Mouse (Mus musculus): Measurements from ENCODE around the gene Snrpd2.
"Not testable (repeated sequence)": the region's sequence is repeated elsewhere in the genome, so short reads cannot be mapped to it uniquely, and the experiment has no call there.

Snrpd2 gene

GRCm38 (mm10) chr7:19151121-19151520, 1.6 kb downstream of the Snrpd2 start:
- not testable (repeated sequence) for DNase-seq

GRCm38 (mm10) chr7:19154796-19155195, 5.3 kb downstream of the Snrpd2 start:
- no peak for DNase-seq

DNA sequence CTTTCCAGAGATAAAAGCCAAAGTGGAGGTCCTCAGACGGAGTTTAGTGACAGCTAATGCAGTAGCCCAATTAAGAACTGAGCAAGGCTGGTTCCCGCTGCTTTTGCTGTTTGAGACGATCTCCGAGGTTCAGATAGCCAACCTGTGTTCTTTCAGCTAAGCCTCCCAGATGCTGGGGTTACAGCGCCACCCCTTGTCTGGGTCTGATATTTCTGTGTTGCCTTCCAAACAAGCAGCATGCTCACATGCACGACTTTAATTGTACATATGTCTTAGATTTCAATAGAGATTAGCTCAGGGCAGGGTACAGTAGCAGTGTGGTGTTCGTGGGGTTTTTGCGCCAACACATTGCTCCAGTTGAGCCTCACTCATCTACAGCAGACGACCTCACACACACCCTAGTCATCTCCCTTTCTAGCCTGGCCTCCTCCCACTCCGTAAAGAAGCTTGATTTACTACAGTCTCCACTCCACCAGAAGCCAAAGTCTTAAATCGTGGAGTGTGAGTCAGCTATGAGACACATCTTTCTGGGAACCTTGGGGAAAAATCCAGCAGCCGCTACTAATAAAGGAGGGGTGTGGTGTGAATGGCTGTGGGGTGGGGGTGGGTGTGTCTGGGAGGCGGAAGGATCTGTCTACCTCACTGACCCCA, 6.4 kb downstream of the Snrpd2 start:
- no peak for DNase-seq

- peak; percentile 89 for DNase-seq
Measured at GRCm38 (mm10) chr7:19157160-19157800, 7.8 kb downstream of the Snrpd2 start.

DNA sequence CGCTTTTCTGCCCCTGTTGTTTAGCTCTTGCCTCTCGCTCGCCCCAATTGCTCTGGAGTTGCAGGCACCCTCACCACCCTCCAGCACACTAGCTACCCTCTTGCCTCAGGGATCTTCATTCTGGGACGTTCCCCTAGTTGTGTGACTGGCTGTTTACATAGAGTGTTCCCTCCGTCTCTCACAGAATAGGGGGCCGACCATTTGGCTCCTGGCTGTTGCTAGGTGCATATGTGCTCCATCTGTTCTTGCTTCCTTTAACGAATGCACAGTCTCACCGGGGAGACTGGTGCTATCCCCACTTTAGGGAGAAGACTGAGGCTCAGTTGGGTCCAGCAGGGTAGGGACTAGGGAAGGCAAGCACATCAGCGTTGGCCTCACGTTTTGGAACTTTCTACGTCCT, 9.1 kb downstream of the Snrpd2 start:
- no peak for DNase-seq

DNA sequence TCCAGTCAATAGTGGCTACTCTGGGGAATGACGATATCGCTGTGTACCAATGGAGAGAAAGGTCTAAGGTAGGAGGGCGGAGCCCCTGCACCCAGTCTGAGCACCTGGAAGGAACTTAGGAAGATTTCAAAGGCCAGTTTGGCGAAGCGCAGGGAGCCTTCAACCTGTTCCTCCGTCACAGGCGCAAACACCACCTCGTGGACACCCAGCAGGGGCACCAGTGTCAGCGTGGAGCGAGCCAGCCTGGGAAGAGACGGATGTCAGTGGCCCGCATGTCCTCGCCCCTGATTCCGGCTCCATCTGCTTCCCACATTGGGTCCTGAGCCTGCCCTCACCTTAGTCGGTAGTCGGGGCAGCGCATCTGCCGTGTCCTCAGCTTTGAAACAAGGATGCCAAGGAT, 9.9 kb downstream of the Snrpd2 start:
- no peak for DNase-seq

- DNase-seq, result peak; percentile 83
Measured at GRCm38 (mm10) chr7:19160115-19160514, 10.6 kb downstream of the Snrpd2 start.

DNA sequence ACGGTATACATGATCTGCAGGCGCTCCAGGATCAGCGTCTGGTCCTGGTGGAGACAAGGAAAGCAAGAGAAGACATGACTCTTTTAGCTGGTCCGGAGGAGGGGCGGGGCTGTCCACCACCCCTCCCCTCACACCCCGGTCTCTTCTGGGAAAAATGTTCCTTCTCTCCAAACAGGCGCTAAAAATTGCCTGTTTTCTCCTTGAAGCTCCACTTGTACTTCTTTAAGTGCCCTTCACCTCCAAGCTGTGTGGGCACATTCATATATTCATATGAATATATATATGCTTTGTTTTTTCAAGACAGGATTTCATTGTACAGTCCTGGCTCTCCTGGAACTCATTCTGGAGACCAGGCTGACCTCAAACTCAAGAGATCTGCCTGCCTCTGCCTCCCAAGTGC, 13.4 kb downstream of the Snrpd2 start:
- DNase-seq, result no peak

- no peak for DNase-seq
Measured at GRCm38 (mm10) chr7:19163752-19164151, 14.2 kb downstream of the Snrpd2 start.

- DNase-seq, result peak; percentile 63
Measured at GRCm38 (mm10) chr7:19164189-19164588, 14.7 kb downstream of the Snrpd2 start.

DNA sequence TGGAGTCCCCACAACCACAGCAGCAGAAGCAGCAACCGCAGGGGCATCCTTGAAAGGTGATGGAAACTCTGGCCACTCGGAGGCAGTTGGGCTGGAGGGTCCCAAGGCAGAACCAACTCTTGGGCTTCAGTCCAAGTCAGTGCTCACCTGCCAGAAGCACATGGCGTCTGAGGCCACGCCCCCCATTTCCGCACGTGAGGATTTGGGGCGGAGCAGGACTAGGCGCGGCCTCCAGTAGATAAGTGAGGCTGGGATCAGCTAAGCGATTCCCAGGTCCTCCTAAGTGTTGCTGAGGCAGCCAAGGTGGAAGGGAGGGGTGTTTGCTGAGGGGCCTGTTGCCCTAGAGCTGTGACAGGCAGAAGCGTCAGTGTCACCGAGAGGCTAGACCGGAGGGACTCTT, 15.5 kb downstream of the Snrpd2 start:
- DNase-seq, result peak; percentile 77

DNA sequence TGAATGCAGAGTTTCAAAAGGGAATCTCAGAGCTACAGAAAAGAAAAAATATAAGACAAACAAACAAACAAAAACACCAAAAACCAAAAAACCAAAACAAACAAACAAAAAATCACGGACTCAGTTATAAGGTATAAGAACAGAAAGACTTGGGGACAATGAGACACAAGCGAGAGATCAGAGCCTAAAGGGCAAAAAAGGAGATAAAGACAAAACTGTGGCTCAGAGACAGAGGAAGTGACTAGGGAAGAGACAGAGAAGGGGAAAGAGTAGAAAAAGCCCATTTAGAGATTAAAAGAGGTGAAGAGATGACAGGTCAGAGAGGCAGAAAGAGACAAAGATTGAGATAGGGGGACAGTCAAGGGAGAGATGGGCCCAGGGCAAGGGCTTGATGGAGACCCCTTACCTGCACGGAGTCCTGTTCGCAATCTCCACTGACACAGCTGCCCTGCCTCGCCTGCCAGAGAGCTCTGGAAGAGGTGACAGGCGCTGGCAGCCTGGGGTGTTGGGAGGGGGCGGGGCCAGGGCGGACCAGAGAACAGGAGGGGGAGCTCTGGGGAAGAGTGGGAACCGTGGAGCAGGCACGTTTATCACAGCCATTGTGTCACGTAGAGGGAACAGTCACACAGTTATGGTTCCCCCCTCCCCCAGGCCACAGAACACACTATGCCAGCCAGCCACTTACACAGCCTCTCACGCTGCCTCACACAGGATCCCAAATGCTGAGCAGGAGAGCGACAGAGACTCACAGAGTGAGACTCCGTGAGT, 16.3 kb downstream of the Snrpd2 start, which contains the start of gene Gipr:
Gene Gipr (minus strand): TSS at position 472 of the 768 bp plus-strand sequence.
- DNase-seq, result peak; percentile 50

- DNase-seq, result no peak
Measured at GRCm38 (mm10) chr7:19166990-19167389, 17.5 kb downstream of the Snrpd2 start.

DNA sequence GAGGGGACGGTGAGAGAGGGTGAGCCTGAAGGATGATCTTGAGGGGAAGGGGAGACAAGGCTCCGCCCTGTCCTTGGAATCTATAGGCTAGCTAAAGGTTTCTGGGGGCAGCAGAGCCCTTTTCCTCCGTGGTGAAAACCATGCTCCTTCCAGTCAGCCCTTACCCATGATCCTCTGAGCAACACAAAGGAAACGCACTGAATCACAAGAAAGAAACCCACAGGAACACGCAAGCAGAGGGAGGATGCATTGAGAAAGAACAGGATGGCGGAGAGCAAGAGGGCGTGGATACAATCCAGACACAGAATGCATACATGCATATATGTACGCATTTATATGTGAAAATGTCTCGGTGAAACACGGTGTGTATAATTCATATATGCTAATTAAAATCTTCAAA, 20.0 kb downstream of the Snrpd2 start:
- no peak for DNase-seq

GRCm38 (mm10) chr7:19170142-19170541, 20.6 kb downstream of the Snrpd2 start:
- peak; percentile 32 for DNase-seq

GRCm38 (mm10) chr7:19171831-19172230, 22.3 kb downstream of the Snrpd2 start:
- no peak for DNase-seq

DNA sequence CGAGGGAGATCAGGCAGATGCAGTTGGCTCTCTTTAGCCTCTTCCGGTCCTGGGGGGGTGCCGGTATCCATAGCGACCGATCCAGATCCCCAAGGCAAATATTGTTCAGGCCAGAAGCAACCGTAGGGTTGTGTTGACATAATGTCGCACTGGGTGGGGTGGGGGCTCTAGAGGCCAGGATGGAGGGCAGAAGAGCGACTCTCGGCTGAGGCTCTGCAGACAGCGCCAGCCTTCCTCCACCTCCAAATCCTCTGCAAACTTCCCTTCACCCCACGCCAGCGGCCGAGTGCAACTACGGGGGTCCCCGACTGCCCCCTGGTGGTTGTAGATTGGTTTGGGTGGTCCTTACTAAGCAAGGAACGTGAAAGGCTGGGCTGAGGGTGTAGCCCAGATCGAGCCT, 23.4 kb downstream of the Snrpd2 start:
- peak; percentile 84 for DNase-seq

- peak; percentile 61 for DNase-seq
Measured at GRCm38 (mm10) chr7:19175708-19176515, 26.4 kb downstream of the Snrpd2 start, which contains the start of gene Eml2. TSS of gene Eml2 (plus strand) at chr7:19176421.

DNA sequence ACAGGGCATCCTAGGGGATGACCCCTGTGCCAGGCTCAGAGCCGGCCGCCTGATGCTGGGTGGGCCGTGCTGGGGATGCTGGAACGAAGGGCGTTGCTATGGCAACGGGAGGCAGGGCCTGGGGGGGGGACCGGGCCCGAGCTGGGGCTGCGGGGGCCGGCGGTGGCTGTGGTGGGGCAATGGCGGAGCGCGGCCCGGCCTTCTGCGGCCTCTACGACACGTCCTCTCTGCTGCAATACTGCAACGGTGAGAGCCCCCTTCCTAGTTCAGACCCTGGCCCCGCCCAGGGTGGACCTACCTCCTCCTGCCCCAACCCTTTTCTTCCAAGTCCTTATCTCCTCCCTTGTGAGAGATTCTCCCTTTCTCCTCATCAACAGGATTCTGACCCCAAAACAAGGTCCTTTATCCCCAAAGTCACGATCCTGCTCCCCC, 27.0 kb downstream of the Snrpd2 start:
- no peak for DNase-seq

DNA sequence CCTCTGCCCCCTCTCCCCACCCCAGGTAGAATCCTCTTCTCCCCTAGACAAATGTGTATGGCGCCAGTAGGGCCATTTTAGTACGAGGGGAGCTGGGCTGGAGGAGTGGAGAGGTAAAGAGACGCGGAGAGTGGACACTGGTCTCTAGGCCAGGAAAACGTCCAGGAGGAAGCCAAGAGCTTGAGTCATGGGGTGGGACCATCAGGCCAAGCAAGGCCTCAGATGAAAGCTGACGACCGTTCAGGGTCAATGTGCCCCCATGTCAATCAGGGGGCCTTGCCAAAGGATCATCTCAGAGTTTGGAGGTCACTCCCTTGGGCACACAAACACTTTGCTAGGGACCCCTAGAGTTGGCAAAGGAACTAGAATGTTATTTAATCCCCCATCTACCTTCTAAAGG, 27.7 kb downstream of the Snrpd2 start:
- no peak for DNase-seq

- no peak for DNase-seq
Measured at GRCm38 (mm10) chr7:19178035-19178434, 28.5 kb downstream of the Snrpd2 start.

GRCm38 (mm10) chr7:19178443-19179092, 29.0 kb downstream of the Snrpd2 start:
- DNase-seq, result peak; percentile 81
